Mouse (Mus musculus): ENCODE measurements around the gene Abat. TPM values are rescaled to one million over a fixed set of nuclear protein-coding genes. Genes with fewer than 3 reads are reported as not detected.

Gene Abat
- polyA plus RNA-seq, 1 experiment from 2014 or later: 33.9 TPM

DNA sequence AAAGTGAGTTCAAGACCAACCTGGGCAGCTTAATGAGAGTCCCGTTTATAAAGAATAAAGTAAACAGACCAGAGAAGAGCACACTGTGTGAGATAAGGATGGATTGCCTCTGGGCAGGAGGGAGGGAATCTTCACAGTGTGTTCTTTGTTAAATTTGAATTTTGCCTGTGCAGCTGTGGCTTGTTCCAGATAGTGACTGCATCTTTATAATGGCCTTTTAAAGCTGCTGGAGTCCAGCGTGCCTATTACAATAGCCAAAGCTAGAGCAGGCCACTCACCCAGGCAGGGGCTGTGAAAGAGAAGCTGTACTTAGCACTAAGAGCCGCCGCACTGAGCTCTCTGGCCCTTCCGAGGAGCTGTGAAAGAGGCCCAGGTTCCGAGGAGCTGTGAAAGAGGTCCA lies 132.3 kb downstream of the Abat start:
- H3K4me1 ChIP-seq (replicated peaks; ENCODE audit: insufficient read depth, low read length): no peaks in the 10 kb centered on the region
- H3K9me3 ChIP-seq (replicated peaks; ENCODE audit: low read length): no peaks in the 10 kb centered on the region
- WGBS: 83% methylated on average over 6 of the region's 6 CpGs
- no peak for TF ChIP-seq CTCF (IDR thresholded peaks at IDR 0.05; ENCODE audit: low read depth)
- ATAC-seq (replicated peaks; ENCODE audit: low FRiP score, low read depth): no peak
- no peak overlapping the region for H3K27ac ChIP-seq
- H3K9ac ChIP-seq (ENCODE audit: low read depth, low read length): no peak overlapping the region
- no peaks in the 10 kb centered on the region for H3K27me3 ChIP-seq (ENCODE audit: insufficient read depth, low read length)
- H3K4me2 ChIP-seq (ENCODE audit: low read length): no peak overlapping the region
- DNase-seq (ENCODE audit: low spot score): no peak
- H3K4me3 ChIP-seq (replicated peaks; ENCODE audit: low read depth, low read length): no peak overlapping the region
- H3K36me3 ChIP-seq (ENCODE audit: insufficient read depth, low read length): peaks cover 71% of the 10 kb centered on the region

DNA sequence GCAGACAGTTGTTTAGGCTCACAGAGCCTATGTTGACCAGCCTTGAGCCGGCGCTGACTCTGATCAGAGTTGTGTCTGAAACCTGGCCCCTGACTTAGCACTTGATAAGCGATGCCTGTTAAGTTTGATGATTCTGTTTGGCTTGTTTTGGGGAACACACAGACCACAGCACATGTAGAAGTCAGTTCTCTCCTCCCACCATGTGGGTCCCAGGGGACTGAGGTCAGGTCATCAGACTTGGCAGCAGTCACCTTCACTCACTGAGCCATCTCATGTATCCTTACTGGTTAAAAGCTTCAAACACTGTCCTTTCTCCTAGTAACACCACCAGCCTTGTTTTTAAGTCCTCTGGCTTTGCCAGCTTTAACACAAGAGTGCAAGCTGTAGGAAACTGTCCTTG lies 136.8 kb downstream of the Abat start:
- Histone ChIP-seq H3K9ac (ENCODE audit: low read depth, low read length) (no peak overlapping the region), H3K27me3 (ENCODE audit: insufficient read depth, low read length) (no peaks in the 10 kb centered on the region), H3K9me3 (replicated peaks; ENCODE audit: low read length) (no peaks in the 10 kb centered on the region), H3K4me2 (ENCODE audit: low read length) (no peak overlapping the region), H3K36me3 (ENCODE audit: insufficient read depth, low read length) (peaks cover 70% of the 10 kb centered on the region), H3K4me1 (replicated peaks; ENCODE audit: insufficient read depth, low read length) (no peaks in the 10 kb centered on the region), H3K27ac (no peak overlapping the region), H3K4me3 (replicated peaks; ENCODE audit: low read depth, low read length) (no peak overlapping the region)
- ATAC-seq (replicated peaks; ENCODE audit: low FRiP score, low read depth) (no peak), DNase-seq (ENCODE audit: low spot score) (no peak)
- WGBS: 94% methylated on average over 3 of the region's 3 CpGs
- TF ChIP-seq CTCF (IDR thresholded peaks at IDR 0.05; ENCODE audit: low read depth): no peak

DNA sequence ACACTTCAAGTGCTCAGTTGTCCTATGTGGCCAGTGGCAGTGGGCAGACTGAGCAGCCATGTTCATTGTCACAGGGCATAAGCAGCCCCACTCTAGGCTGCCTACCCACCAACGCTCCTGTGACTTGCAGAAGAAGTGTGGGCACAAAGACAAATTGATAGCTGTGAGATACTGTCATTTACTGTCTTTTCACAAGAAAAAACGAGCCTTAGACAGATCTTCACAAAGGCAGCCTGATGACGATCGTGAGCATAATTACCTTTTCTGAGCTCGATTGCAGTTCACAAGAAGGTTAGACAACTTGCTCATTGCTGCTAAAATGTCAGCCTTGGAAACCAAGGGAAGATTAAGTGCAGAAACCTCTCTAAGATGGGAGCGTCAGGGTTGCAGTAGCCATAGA lies 141.9 kb downstream of the Abat start:
- H3K9ac ChIP-seq (ENCODE audit: low read depth, low read length): no peak overlapping the region
- no peaks in the 10 kb centered on the region for H3K4me1 ChIP-seq (replicated peaks; ENCODE audit: insufficient read depth, low read length)
- H3K9me3 ChIP-seq (replicated peaks; ENCODE audit: low read length): no peaks in the 10 kb centered on the region
- no peak overlapping the region for H3K4me2 ChIP-seq (ENCODE audit: low read length)
- no peaks in the 10 kb centered on the region for H3K27me3 ChIP-seq (ENCODE audit: insufficient read depth, low read length)
- ATAC-seq (replicated peaks; ENCODE audit: low FRiP score, low read depth) (no peak), DNase-seq (ENCODE audit: low spot score) (no peak)
- WGBS: 80% methylated on average over 6 of the region's 6 CpGs
- H3K27ac ChIP-seq: no peak overlapping the region
- H3K4me3 ChIP-seq (replicated peaks; ENCODE audit: low read depth, low read length): no peak overlapping the region
- no peak for TF ChIP-seq CTCF (IDR thresholded peaks at IDR 0.05; ENCODE audit: low read depth)
- peaks cover 40% of the 10 kb centered on the region for H3K36me3 ChIP-seq (ENCODE audit: insufficient read depth, low read length)

DNA sequence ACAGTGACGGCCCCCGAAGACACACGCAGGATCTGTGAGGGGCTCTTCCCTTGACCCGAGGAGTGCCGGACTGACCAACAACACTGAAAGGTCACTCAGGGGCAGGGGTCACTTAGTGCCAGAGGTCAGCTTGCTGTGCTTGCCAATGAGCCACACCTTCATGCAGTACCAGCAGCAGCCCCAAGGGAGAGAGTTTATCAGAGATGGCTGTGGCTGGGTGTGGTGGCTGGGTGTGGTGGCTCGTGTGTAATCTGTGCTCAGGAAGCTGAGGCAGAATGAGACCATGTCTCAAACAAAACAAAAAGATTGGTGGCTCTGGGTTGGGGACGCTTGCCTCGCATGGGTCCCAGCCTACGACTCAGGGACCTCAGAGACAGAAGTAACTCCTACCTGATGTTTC lies 142.4 kb downstream of the Abat start:
- H3K9me3 ChIP-seq (replicated peaks; ENCODE audit: low read length): no peaks in the 10 kb centered on the region
- H3K27ac ChIP-seq: no peak overlapping the region
- no peaks in the 10 kb centered on the region for H3K4me1 ChIP-seq (replicated peaks; ENCODE audit: insufficient read depth, low read length)
- no peak overlapping the region for H3K4me2 ChIP-seq (ENCODE audit: low read length)
- TF ChIP-seq CTCF (IDR thresholded peaks at IDR 0.05; ENCODE audit: low read depth): 0 out of 2 replicates have a peak, but pooled peaks have one; percentile 2
- DNase-seq (ENCODE audit: low spot score) (no peak), ATAC-seq (replicated peaks; ENCODE audit: low FRiP score, low read depth) (no peak)
- peaks cover 37% of the 10 kb centered on the region for H3K36me3 ChIP-seq (ENCODE audit: insufficient read depth, low read length)
- H3K27me3 ChIP-seq (ENCODE audit: insufficient read depth, low read length): no peaks in the 10 kb centered on the region
- 87% methylated on average over 9 of the region's 9 CpGs for WGBS
- H3K9ac ChIP-seq (ENCODE audit: low read depth, low read length): no peak overlapping the region
- no peak overlapping the region for H3K4me3 ChIP-seq (replicated peaks; ENCODE audit: low read depth, low read length)

DNA sequence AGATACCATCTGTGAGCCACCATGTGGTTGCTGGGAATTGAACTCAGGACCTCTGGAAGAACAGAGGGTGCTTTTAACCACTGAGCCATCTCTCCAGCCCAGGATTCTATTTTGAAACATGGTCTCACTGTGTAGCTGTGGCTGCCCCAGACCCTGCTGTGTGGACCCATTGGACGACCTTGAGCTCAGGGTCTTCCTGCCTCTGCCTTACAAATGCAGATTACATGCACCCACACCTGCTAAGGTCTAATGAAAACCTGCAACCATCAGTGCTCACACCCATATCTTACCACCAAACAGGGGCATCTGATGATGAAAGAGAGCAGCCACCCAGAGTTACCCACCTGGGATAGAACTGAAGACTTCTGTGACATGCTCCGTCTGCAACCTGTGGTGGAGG lies 143.0 kb downstream of the Abat start:
- Histone ChIP-seq H3K36me3 (ENCODE audit: insufficient read depth, low read length) (peaks cover 31% of the 10 kb centered on the region), H3K4me1 (replicated peaks; ENCODE audit: insufficient read depth, low read length) (no peaks in the 10 kb centered on the region), H3K9me3 (replicated peaks; ENCODE audit: low read length) (no peaks in the 10 kb centered on the region), H3K4me2 (ENCODE audit: low read length) (no peak overlapping the region), H3K9ac (ENCODE audit: low read depth, low read length) (no peak overlapping the region), H3K27me3 (ENCODE audit: insufficient read depth, low read length) (no peaks in the 10 kb centered on the region), H3K27ac (no peak overlapping the region), H3K4me3 (replicated peaks; ENCODE audit: low read depth, low read length) (no peak overlapping the region)
- no peak for TF ChIP-seq CTCF (IDR thresholded peaks at IDR 0.05; ENCODE audit: low read depth)
- no peak for DNase-seq (ENCODE audit: low spot score)
- WGBS: 82% methylated on average over 2 of the region's 2 CpGs
- no peak for ATAC-seq (replicated peaks; ENCODE audit: low FRiP score, low read depth)

DNA sequence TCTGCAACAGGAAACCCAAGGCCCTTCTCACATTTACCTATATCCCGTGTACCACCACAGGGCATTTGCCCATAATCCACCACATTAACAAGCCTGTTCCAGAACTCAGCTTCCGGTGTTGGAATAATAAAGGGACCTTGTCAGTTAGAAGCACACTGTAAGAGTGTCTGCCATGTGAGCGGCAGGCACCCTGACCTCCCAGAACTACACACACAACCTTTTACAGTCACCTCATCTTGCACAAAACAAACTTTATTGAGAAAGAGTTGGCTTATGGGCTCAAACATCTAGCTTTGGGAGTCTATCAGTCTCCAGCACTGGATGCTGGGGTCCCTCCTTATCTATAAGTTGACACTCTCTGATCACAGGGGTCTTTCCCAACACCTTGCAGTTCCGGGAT lies 145.1 kb downstream of the Abat start:
- no peak for TF ChIP-seq CTCF (IDR thresholded peaks at IDR 0.05; ENCODE audit: low read depth)
- no peak for ATAC-seq (replicated peaks; ENCODE audit: low FRiP score, low read depth)
- H3K9ac ChIP-seq (ENCODE audit: low read depth, low read length): no peak overlapping the region

DNA sequence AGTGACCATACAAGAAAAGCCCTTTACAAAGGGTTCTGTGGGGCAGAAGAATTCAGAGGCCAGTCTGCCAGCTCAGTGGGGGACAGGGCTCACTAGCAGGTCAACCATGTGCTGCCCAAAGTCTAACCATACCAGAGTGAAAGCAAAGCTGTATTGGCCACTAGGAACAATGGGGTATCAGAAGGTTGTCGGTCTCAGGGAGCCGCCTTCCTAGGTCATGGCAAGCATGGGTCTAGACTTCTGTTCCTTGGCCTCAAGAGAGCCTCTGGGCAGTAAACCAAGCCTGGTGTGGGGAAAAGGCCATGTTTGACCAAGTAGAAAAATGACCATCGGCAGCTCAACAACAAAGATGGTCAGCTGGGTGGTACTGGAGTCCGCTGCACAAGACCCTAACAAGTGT lies 145.5 kb downstream of the Abat start:
- Histone ChIP-seq H3K36me3 (ENCODE audit: insufficient read depth, low read length) (peaks cover 36% of the 10 kb centered on the region), H3K4me1 (replicated peaks; ENCODE audit: insufficient read depth, low read length) (no peaks in the 10 kb centered on the region), H3K27ac (no peak overlapping the region), H3K4me3 (replicated peaks; ENCODE audit: low read depth, low read length) (no peak overlapping the region), H3K9ac (ENCODE audit: low read depth, low read length) (no peak overlapping the region), H3K27me3 (ENCODE audit: insufficient read depth, low read length) (no peaks in the 10 kb centered on the region), H3K4me2 (ENCODE audit: low read length) (no peak overlapping the region), H3K9me3 (replicated peaks; ENCODE audit: low read length) (no peaks in the 10 kb centered on the region)
- ATAC-seq (replicated peaks; ENCODE audit: low FRiP score, low read depth): no peak
- no peak for TF ChIP-seq CTCF (IDR thresholded peaks at IDR 0.05; ENCODE audit: low read depth)
- 89% methylated on average over 4 of the region's 4 CpGs for WGBS
- no peak for DNase-seq (ENCODE audit: low spot score)

More for the DNA sequence above, 145.1 kb downstream of the Abat start:
- no peaks in the 10 kb centered on the region for H3K9me3 ChIP-seq (replicated peaks; ENCODE audit: low read length)
- no peak overlapping the region for H3K27ac ChIP-seq
- WGBS: 79% methylated on average over 4 of the region's 4 CpGs
- no peaks in the 10 kb centered on the region for H3K27me3 ChIP-seq (ENCODE audit: insufficient read depth, low read length)
- H3K4me1 ChIP-seq (replicated peaks; ENCODE audit: insufficient read depth, low read length): no peaks in the 10 kb centered on the region
- H3K36me3 ChIP-seq (ENCODE audit: insufficient read depth, low read length): peaks cover 36% of the 10 kb centered on the region
- no peak overlapping the region for H3K4me2 ChIP-seq (ENCODE audit: low read length)
- H3K4me3 ChIP-seq (replicated peaks; ENCODE audit: low read depth, low read length): no peak overlapping the region
- no peak for DNase-seq (ENCODE audit: low spot score)

Measured in kidney, postnatal 0 days (tissue).